Mouse (Mus musculus): Measurements from ENCODE around the gene Pbx4.

Pbx4 gene

DNA sequence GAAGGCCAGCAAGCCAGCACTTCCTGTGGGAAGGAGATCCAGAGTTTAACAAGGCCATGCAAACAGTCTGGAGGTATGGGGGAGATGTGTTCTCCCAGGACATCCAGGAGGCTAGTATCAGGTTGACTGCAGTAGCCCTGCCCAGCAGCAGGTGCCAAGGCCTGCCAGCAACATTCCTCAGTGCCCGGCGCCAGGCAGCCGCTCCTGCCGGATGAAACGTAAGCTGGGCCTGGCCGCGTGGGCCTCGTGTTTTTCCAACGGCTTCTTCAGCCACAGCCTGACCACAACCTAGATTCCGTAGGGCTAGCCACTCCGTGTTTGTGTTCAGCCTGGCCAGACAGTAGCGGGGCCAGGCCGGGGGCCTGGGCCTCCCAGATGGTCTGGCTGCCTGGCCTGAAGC lies 42.4 kb downstream of the Pbx4 start:
- DNase-seq (ENCODE audit: low spot score) = no peak

DNA sequence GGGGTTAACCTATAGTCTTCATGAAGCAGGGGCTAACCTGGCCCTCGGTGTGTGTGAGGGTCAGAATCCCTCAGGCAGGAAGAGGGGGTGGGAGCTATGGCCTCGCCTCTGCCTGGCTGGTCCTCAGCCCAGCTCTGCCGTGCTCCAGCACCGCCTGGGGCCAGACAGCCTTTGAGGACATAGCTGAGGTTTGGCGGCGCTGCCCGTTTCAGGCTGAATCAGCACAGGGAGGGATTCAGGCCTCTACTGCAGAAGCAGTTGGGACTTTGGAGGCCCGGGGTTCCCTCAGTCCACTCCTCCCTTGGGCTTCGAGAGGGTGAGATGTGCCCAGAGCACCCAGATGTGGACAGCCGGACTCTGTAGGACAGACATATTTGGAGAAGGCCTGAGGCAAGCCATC lies 43.8 kb downstream of the Pbx4 start:
- DNase-seq (ENCODE audit: low spot score) = no peak

DNA sequence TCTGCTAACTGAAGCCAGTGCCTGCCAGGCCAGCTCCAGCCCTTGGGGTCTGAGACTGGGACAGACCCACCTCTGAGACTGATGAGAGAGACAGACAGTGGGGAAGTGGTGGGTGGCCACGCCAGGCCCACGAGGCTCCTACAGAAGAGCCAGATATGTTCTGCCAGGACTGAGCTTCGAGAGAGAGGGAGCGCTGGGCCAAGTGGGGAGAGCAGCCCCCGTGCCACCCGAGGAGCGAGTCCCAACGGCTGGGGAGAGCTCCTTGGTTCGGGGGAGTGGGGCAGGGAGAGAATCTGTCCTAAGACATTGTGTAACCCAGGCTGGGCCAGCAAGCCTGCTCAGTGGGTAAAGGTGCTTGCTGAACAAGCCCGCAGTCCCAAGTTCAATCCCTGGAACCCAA lies 44.7 kb downstream of the Pbx4 start:
- no peak for DNase-seq (ENCODE audit: low spot score)

DNA sequence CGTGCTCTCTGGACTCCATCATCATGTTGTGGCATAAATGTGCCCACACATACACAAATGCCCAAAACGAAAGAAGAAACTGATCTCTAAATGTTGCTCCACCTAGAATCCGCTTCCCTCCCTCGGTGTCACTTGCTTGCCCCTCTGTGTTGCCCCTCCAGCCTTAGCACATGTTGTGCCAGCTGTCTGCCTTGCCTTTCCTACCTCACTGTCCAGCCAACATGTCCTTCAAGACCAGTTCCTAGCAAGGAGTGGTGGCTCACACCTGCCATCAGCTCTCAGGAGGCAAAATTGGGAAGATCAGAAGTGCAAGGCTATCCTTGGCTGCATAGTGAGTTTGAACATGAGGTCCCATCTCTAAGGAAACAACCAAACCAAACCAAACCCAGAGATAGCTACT lies 45.1 kb downstream of the Pbx4 start:
- no peak for DNase-seq (ENCODE audit: low spot score)

DNA sequence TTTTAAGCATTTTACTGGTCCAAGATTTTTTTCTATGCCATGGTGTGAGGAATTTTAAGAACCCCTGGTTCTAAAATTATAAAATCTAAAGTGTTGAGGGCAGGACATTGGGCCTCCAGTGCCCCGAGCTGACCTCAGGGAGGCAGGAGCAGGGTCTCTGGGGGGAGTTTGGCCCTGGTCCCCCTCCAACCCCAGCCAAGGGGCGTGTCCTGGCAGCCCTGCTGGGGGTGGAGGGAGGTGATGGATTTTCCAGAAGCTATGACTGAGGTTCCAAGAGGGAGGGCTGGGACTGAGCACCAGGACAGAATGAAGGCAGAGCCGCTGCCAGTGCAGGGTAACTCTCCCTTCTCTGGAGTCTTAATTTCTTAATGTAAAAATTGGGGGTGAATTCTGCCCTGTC lies 45.7 kb downstream of the Pbx4 start:
- DNase-seq (ENCODE audit: low spot score) = no peak

DNA sequence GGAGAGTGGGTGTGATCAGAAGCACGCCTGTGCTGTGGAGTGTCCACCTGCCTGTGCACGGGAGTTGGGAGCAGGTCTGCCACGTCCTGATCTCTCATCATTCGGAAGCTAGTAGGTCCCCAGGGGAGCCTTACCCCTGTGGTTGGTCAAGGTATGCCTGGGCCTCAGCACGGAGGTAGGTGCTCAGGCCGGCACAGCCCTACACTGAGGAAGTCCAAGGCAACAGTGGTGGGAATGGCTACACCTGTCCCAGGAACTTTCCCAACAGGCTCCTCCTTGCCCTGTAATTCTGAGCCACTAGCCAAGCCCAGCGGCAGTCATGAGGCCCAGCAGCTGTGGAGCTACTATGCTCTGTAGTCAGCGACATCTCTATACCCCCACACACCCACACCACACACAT lies 47.4 kb downstream of the Pbx4 start:
- no peak for DNase-seq (ENCODE audit: low spot score)

DNA sequence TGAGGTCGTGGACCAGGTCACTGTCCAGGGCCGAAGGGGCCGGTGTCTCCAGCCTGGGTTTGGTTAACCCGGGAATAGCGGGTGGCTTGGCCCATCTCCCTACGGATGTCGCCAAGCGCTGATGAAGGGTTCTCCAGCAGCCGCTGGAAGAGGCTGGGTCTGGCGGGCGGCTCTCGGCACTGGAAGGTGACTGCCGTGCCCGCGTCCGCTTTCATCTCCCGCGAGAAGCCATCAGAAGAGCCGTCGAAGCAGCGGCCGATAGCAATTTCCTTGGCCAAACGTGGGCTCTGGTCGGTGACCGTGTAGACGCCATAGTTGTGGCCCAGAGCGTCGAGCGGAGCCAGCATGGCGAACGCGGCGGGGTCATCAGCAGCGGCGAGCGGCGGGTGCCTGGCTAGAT lies 48.5 kb downstream of the Pbx4 start:
- DNase-seq (ENCODE audit: low spot score) = no peak

DNA sequence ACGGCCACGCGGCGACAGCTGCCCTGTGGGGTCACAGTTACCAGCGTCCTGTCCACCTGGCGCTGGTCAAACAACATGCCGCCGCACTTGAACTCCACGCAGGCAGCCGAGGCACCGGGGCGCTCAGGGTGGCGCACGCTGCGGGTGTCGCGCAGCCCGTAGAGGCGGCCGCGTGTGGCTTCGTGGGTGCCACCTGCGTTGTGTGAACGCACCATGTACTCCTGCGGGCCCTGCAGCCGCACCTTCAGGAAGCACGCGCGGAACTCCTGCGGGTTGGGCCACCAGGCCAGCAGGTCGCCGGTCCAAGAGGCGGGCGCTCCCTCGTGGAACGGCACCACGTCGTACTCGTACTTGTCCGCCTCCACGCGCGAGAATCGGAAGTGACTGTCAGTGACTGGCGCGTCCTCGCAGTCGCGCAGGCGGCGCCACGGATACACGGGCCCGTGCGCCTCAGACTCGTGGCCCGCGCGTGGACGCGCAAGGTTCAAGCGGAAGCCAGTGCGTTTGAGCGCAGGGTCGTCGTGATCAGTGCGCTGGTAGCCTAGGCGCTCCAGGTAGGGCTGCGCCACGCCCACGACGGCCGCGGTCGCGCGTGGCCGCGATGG lies 49.1 kb downstream of the Pbx4 start:
- no peak for DNase-seq (ENCODE audit: low spot score)

DNA sequence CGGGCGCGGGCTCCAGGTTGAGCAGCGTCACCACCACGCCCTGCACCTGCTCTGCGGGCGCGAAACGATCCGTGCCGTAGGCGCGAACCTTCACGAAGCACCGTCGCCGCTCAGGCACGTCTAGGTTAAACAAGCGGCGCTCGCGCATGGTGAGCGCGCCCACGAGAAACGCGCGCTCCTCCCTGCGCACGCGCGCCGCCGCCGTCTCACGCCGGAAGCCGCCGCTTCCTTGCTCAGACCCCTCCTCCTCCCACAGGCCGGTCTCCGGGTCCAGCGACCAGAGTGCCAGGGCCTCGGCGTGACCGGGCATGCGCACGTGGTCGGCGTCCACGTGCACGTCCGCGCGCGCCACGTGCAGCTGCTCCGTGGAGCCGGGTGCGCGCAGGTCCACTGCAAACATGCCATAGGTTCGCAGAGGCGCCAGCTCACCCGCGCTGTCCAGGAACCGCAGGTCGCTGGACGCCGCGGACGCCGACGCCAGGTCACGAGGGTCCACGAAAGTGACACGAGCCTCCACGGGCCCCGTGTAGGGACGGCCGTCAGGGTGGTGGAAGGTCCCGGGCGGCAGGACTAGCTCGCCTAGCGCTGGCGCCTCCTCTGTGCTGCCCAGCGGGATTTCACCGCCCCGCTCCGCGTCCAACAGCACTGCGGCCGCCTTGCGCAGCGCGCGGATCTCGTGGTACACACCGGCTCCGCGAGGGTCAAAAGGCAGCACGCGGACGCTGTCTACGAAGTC lies 49.9 kb downstream of the Pbx4 start:
- no peak for DNase-seq (ENCODE audit: low spot score)

DNA sequence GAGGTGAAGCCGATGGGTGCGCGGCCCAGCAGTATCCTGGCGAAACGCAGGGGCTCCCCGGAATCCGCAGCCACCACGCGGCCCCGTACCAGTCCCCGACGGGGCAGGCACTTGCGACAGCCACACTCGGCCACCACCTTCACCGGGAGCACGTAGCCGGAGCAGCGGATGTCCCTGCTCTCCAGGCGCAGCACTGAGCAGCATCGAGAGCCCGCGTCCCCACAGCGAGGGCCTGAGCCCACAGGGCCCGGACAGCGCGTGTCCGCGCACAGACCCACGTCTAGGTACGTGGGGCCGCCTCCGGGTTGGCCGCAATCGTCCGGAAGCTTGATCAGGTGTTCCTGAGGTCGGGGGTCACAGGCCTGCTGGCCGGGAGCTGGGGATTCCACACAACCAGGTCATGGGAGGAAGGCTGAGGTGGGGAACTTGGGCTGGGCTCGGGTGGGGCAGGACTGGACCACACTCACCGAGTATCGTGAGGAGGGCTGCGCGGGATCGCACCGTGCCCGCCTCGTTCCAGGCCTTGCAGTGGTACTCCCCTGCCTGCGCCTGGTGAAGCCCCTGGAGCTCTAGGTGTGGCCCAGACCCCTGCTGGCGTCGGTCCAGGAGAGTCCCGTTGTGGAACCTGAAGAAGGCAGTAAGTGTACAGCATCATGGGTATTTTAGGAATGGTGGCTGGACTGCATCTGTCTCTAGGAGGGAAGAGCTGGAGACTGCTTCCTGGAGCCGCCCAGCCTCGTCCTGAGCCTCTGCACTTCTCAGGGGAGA lies 50.7 kb downstream of the Pbx4 start:
- DNase-seq (ENCODE audit: low spot score) = no peak

DNA sequence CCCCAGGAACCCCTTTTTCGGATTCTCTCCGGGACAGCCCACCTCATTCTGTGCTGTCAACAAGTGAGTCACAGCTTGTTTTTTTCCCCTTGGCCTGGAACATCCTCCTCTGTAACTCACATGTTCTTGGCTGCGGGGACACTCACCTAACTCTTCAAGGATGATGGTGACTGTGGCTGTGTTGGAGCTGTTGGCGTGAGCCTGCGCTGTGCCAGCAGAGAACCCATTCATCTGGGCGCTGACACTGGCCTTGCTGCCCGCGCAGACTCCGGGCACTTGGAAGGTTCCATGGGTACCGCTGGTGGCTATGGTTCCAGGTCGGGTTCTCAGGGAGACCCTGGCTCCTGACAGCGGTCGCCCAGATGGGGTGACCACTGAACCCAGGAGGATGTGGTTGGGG lies 51.9 kb downstream of the Pbx4 start:
- no peak for DNase-seq (ENCODE audit: low spot score)

DNA sequence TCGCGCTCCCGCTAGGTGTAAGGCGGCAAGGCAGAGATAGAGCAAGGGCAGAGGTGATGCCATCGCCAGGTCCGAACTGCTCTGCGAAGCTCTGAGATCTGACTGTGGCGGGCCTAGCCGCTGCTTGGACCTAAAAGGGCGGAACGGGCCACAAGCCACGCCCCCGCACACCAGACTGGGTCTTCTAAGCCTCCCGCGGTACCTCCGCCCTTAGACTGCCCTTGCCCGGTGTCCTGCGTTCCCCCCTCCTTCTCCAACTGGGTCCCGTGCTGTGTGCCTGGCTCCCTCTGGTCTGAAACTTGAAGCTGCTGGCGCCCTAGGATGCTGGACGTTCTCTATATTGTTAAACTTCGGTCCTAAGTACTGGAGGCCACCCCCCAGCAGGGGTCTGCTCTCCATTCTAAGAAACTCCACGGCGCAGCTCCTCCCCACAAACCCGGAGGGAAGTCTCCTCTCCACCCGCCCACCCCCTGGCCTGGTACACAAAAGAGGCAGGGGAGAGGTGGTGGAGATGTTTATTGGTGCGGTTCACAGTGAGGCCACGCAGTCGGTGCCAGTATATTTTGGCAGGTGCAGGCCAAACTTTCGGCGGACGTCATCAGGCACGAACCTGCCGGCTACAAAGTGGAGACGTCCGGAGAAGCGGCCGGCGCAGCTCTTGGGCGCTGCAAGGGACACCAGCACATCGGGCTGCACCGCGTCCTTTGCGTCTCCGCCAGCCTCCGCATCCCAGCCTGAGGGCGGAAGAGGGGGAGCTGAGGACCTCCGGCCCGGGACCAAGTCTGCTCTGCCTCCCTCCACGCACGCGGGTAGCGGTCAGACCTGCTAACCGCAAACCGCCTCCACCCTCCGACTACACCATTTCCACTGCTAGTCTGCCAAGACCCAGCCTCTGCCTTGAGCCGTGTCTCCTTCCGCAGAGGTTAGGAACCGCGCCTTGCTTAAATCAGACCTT lies 55.3 kb downstream of the Pbx4 start, which contains the start of gene Cilp2:
Gene Cilp2 (minus strand): TSS at position 399 of the 955 bp plus-strand sequence.
- no peak for DNase-seq (ENCODE audit: low spot score)

DNA sequence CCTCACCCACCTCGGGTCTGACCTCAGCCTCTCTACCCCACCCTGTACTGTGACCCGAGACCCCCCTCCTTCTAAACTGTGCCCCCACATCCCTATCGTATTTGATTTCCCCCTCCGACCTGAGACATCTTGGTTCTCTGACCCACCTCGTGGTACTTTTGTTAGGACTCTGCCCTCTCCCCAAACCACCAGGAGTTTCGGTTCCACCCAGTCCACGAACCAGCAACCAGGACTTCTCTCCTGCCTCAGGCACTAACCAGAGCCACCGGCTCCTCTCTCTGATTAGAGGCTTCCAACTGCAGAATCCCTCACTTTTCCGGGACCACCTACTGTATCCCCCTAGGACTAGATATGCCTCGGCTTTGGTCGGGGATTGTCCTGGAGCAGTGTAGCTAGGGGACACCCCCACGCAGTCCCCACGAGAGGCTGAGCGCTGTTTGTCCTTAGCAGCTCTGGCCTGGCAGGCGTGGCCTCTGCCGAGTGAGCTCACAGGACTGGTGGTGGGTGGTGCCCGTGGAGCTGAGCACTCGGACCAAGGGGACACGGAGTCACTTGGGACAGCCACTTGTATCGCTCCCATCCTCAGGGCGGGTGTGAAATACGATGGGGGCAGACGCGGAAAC lies 56.1 kb downstream of the Pbx4 start:
- DNase-seq (ENCODE audit: low spot score) = no peak

DNA sequence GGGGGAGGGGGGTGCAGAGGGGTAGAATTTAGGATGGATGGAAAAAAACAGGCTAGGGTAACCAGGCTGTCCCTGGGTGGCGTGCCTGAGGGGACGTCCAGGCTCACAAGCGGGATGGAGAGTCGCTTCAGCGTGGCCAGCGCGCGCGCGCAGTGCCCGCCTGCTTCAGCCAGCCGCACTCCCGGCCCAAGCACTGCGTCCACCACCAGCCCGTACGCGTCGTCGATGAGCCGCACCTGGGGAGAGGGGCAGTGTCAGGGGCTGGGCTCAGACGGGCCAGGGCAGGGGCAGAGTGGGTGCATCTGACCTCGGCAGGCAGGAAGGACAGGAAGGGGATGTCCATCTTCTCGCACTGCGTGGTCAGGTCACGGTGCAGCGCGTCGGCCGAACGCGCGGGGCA lies 56.6 kb downstream of the Pbx4 start:
- no peak for DNase-seq (ENCODE audit: low spot score)

DNA sequence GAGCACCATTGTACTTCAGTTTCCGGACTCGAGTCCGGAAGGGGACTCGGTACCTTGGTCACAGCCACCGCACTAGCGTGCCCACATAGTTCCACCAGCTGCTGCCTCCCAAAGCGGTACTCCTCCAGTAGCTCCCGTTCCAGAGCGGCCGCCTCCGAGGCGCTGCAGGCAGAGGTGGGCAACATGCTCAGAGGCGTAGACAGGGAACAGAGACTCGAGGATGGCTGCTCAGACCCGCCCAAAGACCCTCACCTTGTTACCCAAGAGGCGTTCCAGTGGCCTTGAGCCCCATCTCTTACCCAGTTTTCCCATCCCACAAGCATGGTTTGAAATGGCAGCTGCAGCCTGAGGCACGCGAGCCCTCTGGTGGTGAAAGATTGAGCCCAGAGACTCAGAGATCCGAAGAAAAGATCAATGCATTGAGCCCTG lies 58.5 kb downstream of the Pbx4 start:
- no peak for DNase-seq (ENCODE audit: low spot score)

DNA sequence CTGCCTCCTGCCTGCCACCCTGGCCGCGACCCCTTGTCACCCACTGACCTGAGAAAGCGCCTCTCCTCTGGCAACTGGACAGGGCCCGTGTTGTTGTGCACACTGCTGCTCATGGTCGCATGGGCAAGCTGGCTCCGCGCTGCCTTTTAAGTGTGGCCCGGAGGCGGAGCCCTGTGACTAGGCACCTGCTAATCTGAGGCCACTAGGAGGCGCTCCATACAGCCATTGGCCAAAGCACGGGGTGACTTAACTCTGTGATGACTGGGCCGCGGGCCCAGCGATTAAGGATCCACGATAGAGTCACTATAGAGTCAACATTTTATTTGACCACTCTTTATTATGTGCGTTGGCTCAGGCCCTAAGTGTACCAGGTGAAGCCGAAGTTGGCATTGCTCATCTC lies 61.6 kb downstream of the Pbx4 start:
- no peak for DNase-seq (ENCODE audit: low spot score)

DNA sequence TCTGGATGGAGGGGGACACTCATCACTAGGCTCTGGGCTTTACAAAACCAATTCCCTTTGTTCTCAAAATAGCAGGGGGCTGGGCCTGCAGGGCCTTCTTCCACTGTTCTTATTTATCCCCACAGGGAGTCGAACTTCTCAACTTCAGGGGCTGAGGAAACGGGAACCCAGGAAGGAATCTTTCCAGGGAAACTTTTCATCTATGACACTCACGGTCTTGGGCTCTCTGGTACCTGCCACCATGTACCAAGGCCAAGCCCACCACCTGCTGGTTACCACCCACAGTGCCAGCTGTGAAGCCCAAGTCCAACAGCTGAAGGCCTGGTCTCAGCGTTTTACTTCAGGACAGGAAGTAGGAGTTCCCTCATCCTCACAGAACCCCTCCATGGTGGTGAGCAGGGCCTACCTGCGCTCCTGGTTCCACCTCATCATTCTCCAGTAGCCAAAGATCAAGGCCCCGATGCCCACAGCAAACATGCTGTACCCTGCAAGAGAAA lies 62.6 kb downstream of the Pbx4 start:
- DNase-seq (ENCODE audit: low spot score) = no peak

DNA sequence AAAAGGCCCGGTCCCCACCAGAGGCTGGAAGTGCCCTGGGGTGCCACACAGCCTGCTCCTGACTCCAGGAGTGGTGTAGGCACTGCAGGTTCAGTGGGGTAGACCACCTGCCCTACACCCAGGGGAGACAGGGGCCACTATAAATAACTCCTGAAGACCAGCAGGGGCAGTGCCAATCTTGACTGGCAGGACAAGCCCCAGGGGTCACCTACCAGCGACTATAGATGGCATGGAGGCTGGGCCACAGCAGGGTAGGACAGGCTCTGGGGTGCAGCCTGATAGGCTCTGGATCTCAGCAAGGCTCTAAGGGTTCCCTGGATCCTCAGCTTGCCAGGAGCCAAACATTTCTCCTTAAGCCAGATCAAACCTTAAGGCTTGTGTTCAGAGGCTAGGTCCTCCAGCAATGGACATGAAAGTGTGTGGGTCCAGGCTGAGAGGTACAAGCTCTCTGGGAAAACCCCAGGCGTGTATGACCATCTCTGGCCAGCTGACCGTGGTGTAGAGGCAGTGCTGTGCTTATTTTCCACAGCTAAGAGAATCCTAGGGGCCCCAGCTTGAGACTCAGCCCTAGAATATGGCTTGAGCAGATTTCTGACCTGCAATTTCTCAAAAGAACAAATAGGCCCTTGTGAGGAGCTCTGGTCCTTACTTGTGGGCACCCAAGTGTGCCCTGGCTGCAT lies 63.6 kb downstream of the Pbx4 start:
- DNase-seq (ENCODE audit: low spot score) = no peak

DNA sequence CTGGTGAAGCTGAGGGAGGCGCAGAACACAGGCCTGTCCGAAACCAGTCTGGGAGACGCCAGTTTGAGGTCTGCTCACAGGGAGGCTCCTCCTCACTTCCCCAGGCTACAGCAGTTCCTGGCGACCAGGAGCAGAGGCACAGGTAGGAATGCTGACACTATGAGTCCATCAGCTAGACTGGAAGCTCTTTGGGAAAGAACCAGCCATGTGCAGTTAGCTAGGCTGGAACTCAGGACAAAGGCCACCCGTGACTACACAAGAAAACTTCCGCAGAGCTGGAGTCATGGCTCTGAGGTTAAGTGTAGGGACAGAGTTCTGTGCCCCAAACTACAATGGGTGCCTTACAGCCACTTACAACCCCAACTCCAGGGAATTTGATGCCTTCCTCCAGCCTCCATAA lies 65.6 kb downstream of the Pbx4 start:
- no peak for DNase-seq (ENCODE audit: low spot score)

DNA sequence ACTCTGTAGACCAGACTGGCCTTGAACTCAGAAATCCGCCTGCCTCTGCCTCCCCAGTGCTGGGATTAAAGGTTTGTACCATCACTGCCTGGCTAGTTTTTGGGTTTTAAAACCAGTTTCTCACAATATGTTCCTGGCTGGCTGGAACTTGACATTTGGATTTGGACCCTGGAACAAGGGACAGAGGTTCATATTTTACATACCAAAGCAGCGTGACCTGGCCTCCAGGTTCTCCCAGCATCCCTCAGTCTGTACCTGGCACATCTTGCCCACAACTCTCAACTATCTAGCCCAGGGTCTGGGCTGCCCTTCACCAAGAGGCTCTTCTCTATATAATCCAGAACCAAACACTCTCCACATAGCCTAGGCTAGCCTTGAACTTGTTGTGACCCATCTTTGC lies 67.6 kb downstream of the Pbx4 start:
- no peak for DNase-seq (ENCODE audit: low spot score)

DNA sequence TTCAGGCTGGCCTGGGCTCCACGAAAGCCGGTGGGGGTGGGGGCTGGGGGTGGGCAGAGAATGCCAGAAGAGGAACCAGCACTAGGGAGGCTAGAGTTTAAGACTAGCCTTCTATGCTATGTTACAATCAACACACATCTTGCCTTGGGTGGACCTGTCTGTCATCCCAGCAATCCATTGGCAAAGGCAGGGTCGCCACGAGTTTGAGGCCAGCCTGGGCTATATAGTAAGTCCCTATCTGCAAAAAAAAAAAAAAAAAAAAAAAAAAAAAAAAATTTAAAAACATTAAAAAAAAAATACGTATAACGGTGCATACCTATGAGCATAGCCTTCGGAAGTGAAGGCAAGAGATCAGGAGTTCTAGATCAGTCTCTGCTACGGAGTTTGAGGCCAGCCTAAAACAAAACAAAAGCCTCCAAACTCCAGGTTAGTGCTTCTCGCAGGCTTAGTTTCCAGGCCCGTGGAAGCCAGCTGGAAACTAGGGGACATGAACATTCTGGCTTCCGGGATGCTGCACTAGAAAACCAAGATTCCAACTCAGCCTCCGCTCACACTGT lies 68.7 kb downstream of the Pbx4 start:
- DNase-seq (ENCODE audit: low spot score) = no peak
